Mouse (Mus musculus) liver, embryonic 14.5 days (tissue): ENCODE measurements at regions not wholly inside any gene's neighbourhood (a gene's known extent, or its start where the extent isn't known, plus 50 kb on each side); places are given as distances from the start of the nearest gene placed in this dataset.

ENCODE experiments used
- ATAC-seq: fragments of 200-750 bp; cut with Nextera tagmentation; 2 replicates; pipeline ENCODE4 v1.8.0; 2017; ENCODE audit warnings: moderate number of reproducible peaks, mild to moderate bottlenecking, moderate library complexity; ENCODE audit not compliant: insufficient read depth
- DNase-seq, 3 experiments: peaks; one replicate each; pipeline ENCODE4 v3.0.0-alpha.2; 2012 to 2013; ENCODE audit warnings: low read depth in 3 of 3, low spot score in 3 of 3
- H3K27ac ChIP-seq: fragments of 300-500 bp; sonication (generic); 2 replicates; pipeline ENCODE4 v1.5.1; 2014; ENCODE audit warnings: moderate library complexity, mild to moderate bottlenecking, control low read depth, inconsistent platforms
- H3K27me3 ChIP-seq: fragments of 300-500 bp; sonication (generic); 2 replicates; pipeline ENCODE4 v1.6.1; 2014; ENCODE audit warnings: mild to moderate bottlenecking, low read length, moderate library complexity; ENCODE audit not compliant: control insufficient read depth, insufficient read depth
- H3K36me3 ChIP-seq: fragments of 300-500 bp; sonication (generic); replicated peaks from 2 replicates; pipeline ENCODE4 v1.6.1; 2014; ENCODE audit warnings: low read depth; ENCODE audit not compliant: control insufficient read depth, insufficient read depth
- H3K4me1 ChIP-seq, 2 experiments: fragments of 200-500 bp in 1 of 2; fragments of 300-500 bp in 1 of 2; sonication (generic) in 1 of 2; replicated peaks; 2 replicates each; pipeline ENCODE4 v1.6.1; 2012 to 2014; ENCODE audit warnings: antibody characterized with exemption in 1 of 2, inconsistent platforms in 1 of 2, low read length in 1 of 2; ENCODE audit not compliant: control insufficient read depth in 2 of 2, insufficient read depth in 2 of 2
- H3K4me2 ChIP-seq: fragments of 300-500 bp; sonication (generic); 2 replicates; pipeline ENCODE4 v1.6.1; 2014; ENCODE audit warnings: low read depth, mild to moderate bottlenecking, control low read depth, moderate library complexity
- H3K4me3 ChIP-seq, 2 experiments: fragments of 200-500 bp in 1 of 2; fragments of 300-500 bp in 1 of 2; sonication (generic) in 1 of 2; 2 replicates each; pipeline ENCODE4 v1.5.1; 2012 to 2014; ENCODE audit warnings: low read depth in 2 of 2, low read length in 2 of 2, mild to moderate bottlenecking in 2 of 2, control low read depth in 1 of 2, inconsistent platforms in 1 of 2, moderate library complexity in 1 of 2; ENCODE audit not compliant: insufficient read depth in 1 of 2
- H3K9ac ChIP-seq: fragments of 300-500 bp; sonication (generic); replicated peaks from 2 replicates; pipeline ENCODE4 v1.6.1; 2014; ENCODE audit warnings: mild to moderate bottlenecking, control low read depth, moderate library complexity
- H3K9me3 ChIP-seq: fragments of 300-500 bp; sonication (generic); 2 replicates; pipeline ENCODE4 v1.6.1; 2016; ENCODE audit warnings: low read length, mixed read lengths; ENCODE audit not compliant: control insufficient read depth
- CTCF ChIP-seq: IDR thresholded peaks from 2 replicates; pipeline ENCODE4 v1.5.1; 2016; ENCODE audit warnings: antibody characterized with exemption, low read depth, control low read depth
- EP300 ChIP-seq: IDR thresholded peaks from 2 replicates; pipeline ENCODE4 v1.6.1; 2016; ENCODE audit warnings: antibody characterized with exemption, low read depth
- WGBS: fragments of 180-500 bp; shearing (Covaris S2); extraction: QIAGEN DNeasy Blood & Tissue Kit; methylation state at CpG from one replicate; pipeline ENCODE4 v1.1.7; 2014; ENCODE audit not compliant: insufficient replicate concordance; 5-methylcytosine and 5-hydroxymethylcytosine counted together

GRCm38 (mm10) chr12:112387836-112388235 is 101.4 kb upstream of the A530016L24Rik start:
- H3K4me1 ChIP-seq, result no peaks in the 10 kb centered on the region
- H3K36me3 ChIP-seq, result no peaks in the 10 kb centered on the region
- no peak overlapping the region for H3K9ac ChIP-seq
- no peak overlapping the region for H3K4me3 ChIP-seq
- 50% methylated on average over 9 of the region's 9 CpGs for WGBS
- no peaks in the 10 kb centered on the region for H3K9me3 ChIP-seq
- ATAC-seq, result no peak
- TF ChIP-seq CTCF (no peak; the same call in 1 of the 2 replicates), EP300 (no peak)
- H3K27me3 ChIP-seq, result no peaks in the 10 kb centered on the region
- no peak overlapping the region for H3K4me2 ChIP-seq
- no peak for DNase-seq
- H3K27ac ChIP-seq, result no peak overlapping the region

GRCm38 (mm10) chr12:112395909-112396308 is 93.3 kb upstream of the A530016L24Rik start:
- TF ChIP-seq CTCF (no peak), EP300 (no peak)
- no peak overlapping the region for H3K27ac ChIP-seq
- H3K36me3 ChIP-seq, result no peaks in the 10 kb centered on the region
- no peak for ATAC-seq
- no peak for DNase-seq
- WGBS, result 64% methylated on average over 13 of the region's 13 CpGs
- no peak overlapping the region for H3K9ac ChIP-seq
- H3K4me3 ChIP-seq, result no peak overlapping the region
- no peak overlapping the region for H3K4me2 ChIP-seq
- H3K9me3 ChIP-seq, result no peaks in the 10 kb centered on the region
- no peaks in the 10 kb centered on the region for H3K27me3 ChIP-seq
- no peaks in the 10 kb centered on the region for H3K4me1 ChIP-seq

- no peaks in the 10 kb centered on the region for H3K4me1 ChIP-seq
- no peak overlapping the region for H3K4me2 ChIP-seq
- H3K27me3 ChIP-seq, result no peaks in the 10 kb centered on the region
- H3K4me3 ChIP-seq, result no peak overlapping the region
- 64% methylated on average over 11 of the region's 11 CpGs for WGBS
- H3K27ac ChIP-seq, result no peak overlapping the region
- TF ChIP-seq CTCF (no peak), EP300 (no peak)
- H3K36me3 ChIP-seq, result no peaks in the 10 kb centered on the region
- no peaks in the 10 kb centered on the region for H3K9me3 ChIP-seq
- H3K9ac ChIP-seq, result no peak overlapping the region
- ATAC-seq, result no peak
- DNase-seq, result no peak
These were observed 85.5 kb upstream of the A530016L24Rik start for GRCm38 (mm10) chr12:112403688-112404240.

GRCm38 (mm10) chr12:112404338-112404737 is 84.9 kb upstream of the A530016L24Rik start:
- DNase-seq (no peak), ATAC-seq (no peak)
- Histone ChIP-seq H3K9me3 (no peaks in the 10 kb centered on the region), H3K27ac (no peak overlapping the region), H3K4me3 (no peak overlapping the region), H3K9ac (no peak overlapping the region), H3K36me3 (no peaks in the 10 kb centered on the region), H3K4me1 (no peaks in the 10 kb centered on the region), H3K4me2 (no peak overlapping the region), H3K27me3 (no peaks in the 10 kb centered on the region)
- WGBS, result 68% methylated on average over 12 of the region's 12 CpGs
- TF ChIP-seq CTCF (no peak), EP300 (no peak)

- no peak overlapping the region for H3K4me3 ChIP-seq
- no peak overlapping the region for H3K9ac ChIP-seq
- TF ChIP-seq CTCF, result no peak
- TF ChIP-seq EP300, result no peak
- WGBS, result 70% methylated on average over 12 of the region's 12 CpGs
- no peak overlapping the region for H3K27ac ChIP-seq
- ATAC-seq, result no peak
- no peak overlapping the region for H3K4me2 ChIP-seq
- no peaks in the 10 kb centered on the region for H3K4me1 ChIP-seq
- H3K36me3 ChIP-seq, result no peaks in the 10 kb centered on the region
- no peak for DNase-seq
- H3K9me3 ChIP-seq, result no peaks in the 10 kb centered on the region
- H3K27me3 ChIP-seq, result no peaks in the 10 kb centered on the region
These were observed 83.5 kb upstream of the A530016L24Rik start for GRCm38 (mm10) chr12:112405781-112406213.
